Mouse (Mus musculus) cerebellum, postnatal 36 days (tissue): ENCODE results near the gene Med12.

Experiments
- DNase-seq, 2 experiments: peaks; one replicate each; pipeline ENCODE4 v3.0.0; 2021 to 2022; ENCODE audit warnings: mixed read lengths in 2 of 2

Med12 gene

DNA sequence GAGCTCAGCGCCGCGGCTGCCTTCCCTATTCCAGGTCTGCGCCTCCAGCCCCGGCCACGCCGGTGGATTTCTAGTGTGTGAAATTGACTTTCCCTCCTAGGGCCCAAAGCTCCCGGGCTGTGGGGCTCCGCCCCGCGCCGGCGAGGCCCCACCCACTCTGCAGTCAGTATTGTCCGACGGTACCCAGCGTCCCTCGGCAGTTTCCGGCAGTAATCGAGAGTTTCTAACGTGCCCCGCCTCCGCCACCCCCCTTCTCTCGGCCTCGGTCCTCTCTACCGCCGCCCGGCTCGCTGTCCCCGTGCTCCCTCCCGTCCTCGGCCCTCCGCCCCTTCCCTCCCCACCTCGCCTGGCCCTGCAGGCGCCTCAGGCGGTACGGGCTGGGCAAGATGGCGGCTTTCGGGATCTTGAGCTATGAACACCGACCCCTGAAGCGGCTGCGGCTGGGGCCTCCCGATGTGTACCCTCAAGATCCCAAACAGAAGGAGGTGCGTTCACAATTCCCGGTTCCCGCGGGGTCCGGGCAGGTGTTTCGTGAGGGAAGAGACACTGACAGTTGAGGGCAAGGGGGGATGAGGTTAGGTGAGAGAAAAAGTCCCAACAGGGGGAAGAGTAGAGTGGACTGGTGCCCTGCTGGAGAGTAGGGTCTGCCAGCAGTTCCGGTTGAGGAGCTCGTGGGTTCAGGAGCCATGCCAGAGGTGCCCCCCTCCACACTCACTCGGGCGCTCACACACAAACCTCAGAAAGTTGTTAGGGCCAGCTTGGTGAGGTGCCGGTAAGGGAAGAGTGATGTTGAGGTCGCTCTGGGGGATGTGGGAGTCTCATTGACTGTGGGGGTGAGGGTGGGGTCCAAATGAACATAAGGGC is at the start of gene Med12:
Med12 (plus strand) TSS at position 156 of the 864 bp plus-strand sequence.
- DNase-seq = peak; percentile 85 to 90

- no peak for DNase-seq
Observed at GRCm38 (mm10) chrX:101245011-101245410, 28.8 kb upstream of the Med12 start.

DNA sequence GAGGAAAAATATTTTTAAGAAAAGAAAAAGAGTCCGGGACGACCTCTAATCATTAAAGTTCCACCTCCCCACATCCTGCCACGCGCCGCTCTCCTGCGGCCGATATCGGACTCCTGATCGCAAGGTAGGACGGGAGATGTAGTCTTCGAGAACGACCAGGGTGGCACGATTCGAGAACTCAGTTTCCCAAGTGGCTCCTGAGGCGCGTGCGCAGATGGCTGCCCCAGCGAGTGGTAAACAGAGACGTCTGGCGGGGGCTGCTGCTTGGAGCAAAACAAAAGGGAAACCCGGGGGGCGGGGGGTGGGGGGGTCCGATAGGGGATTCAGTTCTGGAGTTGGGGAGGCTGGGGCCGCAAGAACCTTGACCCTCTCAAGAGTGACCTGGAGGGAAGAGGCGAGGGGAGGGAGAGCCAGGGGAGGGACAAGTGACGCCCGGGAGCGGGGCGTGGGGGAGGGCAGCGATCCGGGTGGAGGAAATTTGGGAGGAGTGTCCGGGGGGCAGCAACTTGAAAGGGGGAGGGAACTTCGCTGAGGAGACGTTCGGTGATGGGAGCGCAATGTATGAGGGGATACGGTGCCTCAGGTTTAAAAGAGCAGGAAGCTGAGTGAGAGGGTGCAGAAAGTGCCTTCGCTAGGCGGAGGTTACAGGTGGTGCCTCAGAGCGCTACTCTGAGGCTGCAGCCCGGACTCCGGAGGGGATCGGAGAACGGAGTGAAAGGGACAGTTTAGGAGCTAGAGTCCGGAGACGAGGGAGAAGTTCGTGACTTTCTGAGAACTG is 19.7 kb upstream of the Med12 start, which contains the start of gene Foxo4:
Foxo4 (plus strand) TSS at position 577 of the 778 bp plus-strand sequence.
- peak; percentile 83 to 84 for DNase-seq

DNA sequence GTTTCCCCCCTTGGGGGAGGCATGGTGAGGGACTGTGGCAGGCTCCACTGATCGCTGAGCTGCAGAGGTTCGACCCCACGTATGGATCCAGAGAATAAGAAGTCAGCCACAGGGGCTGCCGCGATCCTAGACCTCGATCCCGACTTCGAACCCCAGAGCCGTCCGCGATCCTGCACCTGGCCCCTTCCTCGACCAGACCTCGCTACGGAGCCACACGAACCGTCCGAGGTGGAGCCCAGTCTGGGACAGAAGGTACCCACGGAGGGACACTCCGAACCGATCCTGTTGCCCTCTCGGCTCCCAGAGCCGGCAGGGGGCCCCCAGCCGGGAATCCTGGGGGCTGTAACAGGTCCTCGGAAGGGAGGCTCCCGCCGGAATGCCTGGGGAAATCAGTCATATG is 19.1 kb upstream of the Med12 start:
- DNase-seq = no peak

- no peak for DNase-seq
Observed at GRCm38 (mm10) chrX:101256603-101257002, 17.2 kb upstream of the Med12 start.

DNA sequence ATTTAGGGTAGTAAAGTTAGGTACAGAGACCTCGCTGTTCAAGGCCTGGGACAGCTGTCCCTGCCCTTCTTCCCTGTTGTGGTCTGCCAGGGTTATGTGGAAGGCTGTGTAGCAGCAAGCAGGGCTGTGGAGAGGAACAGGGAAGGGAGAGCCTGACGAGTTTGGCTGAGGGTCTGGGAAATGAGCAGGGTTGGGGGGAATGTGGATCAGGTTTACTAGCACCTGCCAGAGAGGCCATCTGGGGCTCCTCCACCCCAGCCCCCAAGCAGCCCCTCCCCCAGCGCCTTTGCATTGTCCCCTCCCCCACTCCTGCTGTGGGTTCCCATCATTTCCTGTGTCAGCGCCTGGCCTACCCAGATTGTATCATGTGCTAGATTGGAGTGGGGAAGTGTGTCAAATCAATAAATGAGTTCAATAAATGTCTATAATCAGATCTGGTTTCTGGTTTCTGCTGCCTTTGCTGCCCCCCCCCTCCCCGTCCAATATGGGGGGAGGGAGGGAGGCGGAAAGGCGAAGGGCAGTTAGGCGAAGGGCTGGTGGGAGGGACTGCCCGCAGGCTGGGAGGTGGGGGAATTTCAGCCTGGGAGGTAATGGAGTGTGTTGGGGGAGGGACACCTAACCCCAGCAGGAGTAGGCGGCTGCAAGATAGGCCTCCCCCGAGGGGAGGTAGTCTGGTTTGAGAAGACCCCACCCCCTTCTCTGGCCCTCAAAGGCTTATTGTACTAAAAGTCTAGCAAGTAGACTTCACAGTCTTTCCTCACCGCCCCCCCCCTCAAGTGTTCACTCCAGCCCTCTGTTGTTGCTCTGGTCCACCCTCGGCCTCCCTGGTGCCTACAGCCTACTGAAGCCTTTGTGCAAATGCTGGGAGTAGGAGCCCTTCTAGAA is 13.1 kb upstream of the Med12 start:
- DNase-seq = no peak

DNA sequence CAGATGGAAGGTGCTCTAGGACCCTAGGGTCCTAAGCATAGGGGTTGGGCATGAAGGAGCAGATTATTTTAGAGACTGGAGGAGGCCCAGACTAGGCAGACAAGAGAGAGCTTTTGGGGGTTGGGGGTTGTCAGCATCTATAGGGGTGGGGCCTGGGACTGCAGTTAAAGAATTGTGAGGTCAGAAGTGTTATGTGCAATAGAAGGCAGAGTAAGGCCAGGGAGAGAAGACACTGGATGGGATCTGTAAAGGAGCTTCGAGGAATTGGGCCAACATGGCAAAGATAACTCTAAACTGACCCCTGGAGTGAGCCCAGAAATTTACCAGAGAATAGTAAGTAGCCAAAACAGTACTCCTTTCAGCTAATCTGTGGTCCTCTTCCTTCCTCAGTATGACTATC is 9.9 kb upstream of the Med12 start, which contains the start of gene Gm614:
Gm614 (minus strand) TSS at position 101 of the 400 bp plus-strand sequence.
- no peak for DNase-seq

- DNase-seq = no peak
Observed at GRCm38 (mm10) chrX:101266631-101267030, 7.2 kb upstream of the Med12 start.

GRCm38 (mm10) chrX:101268025-101268754 is 5.6 kb upstream of the Med12 start, which contains the start of gene Il2rg:
TSS of gene Il2rg (minus strand) at chrX:101268255.
- no peak for DNase-seq

DNA sequence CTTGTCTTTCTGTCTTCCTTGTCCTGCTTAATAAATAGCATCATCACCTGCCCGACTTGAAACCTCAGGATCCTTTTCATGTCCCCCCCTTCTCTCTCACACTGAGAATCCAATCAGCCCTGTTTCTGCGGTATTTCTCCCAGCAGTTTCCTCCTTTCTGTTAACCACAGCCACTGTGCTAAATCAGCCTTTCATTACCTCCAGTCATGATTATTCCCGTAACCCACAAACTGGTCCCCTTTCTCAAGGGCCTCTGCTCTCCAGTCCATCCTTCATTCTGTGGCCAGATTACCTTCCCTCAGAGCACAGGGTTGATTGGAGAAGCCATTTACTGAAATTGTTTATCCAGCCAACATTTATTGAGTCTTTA is 5.1 kb upstream of the Med12 start, which contains the start of gene Gm20489:
Gm20489 (minus strand) TSS at position 269 of the 370 bp plus-strand sequence.
- DNase-seq = no peak

DNA sequence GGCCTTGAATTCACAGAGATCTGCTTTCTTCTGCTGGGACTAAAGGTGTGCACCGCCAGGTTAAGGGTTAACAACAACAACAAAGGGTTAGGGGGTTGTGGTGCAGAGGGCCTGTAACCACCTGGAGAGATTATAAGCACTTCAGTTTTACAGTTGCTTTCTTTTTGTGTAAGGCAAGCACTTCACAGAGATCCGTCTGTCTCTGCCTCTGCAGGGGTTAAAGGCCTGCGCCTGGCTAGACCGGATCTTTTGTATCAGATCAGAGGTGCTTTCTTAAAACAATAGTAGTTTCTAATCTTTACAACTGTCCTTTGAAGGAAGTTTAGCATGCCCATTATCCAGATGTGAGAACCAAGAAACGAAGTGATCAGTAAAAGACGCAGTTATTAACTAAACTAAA is 420 bp upstream of the Med12 start:
- DNase-seq = no peak

DNA sequence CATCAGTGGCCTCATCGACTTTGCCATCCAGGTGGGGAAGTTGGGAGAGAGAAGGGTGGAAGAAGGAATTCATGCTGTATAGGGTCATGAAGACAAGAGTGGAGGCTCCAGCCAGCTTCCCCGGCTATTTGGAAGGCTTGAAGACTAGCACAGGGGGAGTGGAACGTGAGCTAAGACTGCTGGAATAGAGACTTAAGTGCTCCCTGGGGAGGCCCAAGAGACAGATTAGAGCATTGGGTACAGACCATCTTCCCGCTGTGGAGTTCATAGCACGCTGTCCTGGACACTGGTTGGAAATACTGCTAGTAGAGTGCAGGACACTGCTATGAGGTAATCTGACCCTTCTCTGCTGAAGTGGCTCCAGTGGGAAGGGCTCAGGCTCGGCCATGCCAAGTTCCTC is 9.0 kb downstream of the Med12 start:
- DNase-seq = no peak

DNA sequence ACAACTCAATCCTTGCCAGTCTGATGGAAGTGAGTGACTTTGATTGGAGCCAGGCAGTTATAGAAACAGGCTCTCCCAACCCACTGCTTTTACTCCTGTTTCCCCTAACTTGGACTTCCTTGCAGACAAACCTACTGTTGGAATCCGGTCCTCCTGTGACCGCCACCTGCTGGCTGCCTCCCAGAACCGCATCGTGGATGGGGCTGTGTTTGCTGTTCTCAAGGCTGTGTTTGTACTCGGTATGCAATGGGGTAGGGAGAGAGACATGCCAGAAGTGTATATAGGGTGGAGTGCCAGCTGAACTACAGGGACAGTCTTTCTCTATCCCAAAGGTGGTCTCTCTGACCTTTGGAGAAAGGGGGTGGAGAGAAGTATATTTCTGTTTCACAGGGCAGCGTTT is 11.7 kb downstream of the Med12 start:
- DNase-seq = peak; percentile 60 to 62

DNA sequence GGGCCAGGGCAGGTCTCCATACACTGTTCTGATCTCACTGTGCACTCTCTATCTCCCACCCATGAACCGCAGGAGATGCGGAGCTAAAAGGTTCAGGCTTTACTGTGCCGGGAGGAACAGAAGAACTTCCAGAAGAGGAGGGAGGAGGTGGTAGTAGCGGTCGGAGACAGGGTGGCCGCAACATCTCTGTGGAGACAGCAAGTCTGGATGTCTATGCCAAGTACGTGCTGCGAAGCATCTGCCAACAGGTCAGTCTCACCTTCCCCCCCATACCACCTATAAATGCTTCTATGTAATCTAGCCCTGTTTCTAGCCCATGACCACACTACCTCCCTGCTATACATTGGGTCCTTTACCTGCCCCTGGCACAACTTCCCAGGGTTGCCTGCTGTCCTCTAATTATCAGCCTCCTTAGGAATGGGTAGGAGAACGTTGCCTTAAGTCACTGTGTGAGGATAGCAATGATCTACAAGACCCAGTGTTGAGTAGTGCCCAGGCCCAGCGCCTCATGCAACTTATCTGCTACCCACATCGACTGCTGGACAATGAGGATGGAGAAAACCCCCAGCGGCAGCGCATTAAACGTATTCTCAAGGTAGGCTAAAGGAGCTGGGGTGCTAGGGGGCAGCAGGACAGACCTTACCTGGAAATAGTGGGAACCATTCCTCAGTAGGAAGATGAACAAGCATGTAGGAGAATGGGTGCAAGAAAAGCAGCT is 12.3 kb downstream of the Med12 start:
- DNase-seq = no peak

- DNase-seq = no peak
Observed at GRCm38 (mm10) chrX:101287543-101287942, 13.7 kb downstream of the Med12 start.

DNA sequence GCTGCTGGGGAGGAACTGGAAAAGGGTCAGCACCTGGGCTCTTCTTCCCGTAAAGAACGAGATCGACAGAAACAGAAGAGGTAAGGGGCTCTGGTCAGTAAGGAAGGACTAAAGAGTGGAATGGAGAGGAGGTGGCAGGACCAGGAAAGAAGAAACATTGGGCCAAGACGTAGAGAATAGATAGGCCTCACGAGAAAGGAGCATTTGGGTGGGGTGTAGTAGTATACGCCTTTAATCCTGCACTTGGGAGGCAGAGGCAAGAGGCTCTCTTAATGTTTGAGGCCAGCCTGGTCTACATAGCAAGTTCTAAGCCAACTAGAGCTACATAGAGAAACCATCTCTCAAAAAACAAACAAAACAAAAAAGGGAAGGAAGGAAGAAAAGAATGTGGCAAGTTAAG is 14.6 kb downstream of the Med12 start:
- no peak for DNase-seq

GRCm38 (mm10) chrX:101289037-101289436 is 15.2 kb downstream of the Med12 start:
- no peak for DNase-seq

GRCm38 (mm10) chrX:101290111-101290510 is 16.3 kb downstream of the Med12 start:
- DNase-seq = no peak

GRCm38 (mm10) chrX:101299055-101299454 is 25.2 kb downstream of the Med12 start, which contains the start of gene Nlgn3:
TSS of gene Nlgn3 (plus strand) at chrX:101299168.
- DNase-seq = peak; percentile 53 to 73

DNA sequence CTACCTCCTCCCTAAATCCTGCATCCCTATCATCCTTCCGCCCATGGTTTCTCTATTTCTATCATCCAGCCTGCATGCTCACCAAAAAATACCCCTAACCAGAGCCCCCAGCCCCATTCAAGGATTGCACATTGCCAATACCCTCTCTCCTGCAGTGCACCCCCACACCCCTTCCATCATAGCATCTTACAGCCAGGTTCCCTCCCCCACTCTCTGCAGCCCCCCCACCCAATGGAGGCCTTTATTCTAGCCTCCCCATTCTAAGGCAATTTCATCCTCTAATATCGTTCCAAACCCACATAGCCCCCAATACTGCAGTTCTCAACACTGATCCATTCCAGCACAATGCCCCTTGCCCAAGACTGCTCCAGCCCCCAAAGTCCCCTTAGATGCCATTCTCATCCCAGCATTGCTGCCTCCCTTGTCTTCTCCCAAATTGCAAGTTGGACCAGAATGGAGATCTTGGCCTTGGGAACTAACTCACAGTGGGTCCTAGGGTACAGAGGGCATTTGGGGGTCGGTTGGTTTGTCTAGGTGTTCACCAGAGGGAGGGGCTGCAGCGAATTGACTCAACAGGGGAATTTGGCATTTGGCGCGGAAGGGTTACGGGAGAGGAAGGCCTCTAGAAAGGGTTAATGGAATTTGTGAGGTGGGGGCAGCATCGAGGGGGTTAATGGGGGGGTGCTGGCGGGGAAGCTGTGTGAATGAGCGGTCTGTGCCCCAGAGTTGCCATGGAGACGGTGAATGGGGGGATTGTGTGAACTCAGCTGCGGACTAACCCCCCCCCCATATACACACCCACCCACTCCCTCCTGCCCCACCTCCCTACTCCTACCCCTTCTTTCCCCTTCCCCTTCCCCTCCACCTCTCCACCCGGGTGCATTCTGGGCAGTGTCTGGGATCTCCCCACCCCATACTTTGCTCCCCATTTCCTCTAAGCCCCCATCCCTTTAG is 25.9 kb downstream of the Med12 start:
- no peak for DNase-seq
